Mouse (Mus musculus) cortical plate, adult 2 months (tissue): ENCODE measurements around the gene Cgnl1.

Source experiments
- CTCF ChIP-seq: fragments of 200-500 bp; IDR thresholded peaks from 2 replicates; pipeline ENCODE4 v1.5.1; 2011; ENCODE audit warnings: mild to moderate bottlenecking, control low read depth, low read length; ENCODE audit not compliant: insufficient read depth; ENCODE audit errors: extremely low read depth
- POLR2A ChIP-seq: fragments of 200-500 bp; IDR thresholded peaks from 2 replicates; pipeline ENCODE4 v1.6.1; 2011; ENCODE audit warnings: mild to moderate bottlenecking, low read length, control low read depth; ENCODE audit not compliant: insufficient read depth; ENCODE audit errors: extremely low read depth

- TF ChIP-seq POLR2A (no peak), CTCF (no peak)
Observed at GRCm38 (mm10) chr9:71604914-71605635, 166.3 kb downstream of the Cgnl1 start.
